Mouse (Mus musculus) urinary bladder, postnatal 10 days (tissue): ENCODE results near the gene Rere.

ENCODE experiments used
- DNase-seq: peaks from one replicate; pipeline ENCODE4 v3.0.0; 2022; ENCODE audit warnings: low spot score

Rere gene

GRCm38 (mm10) chr4:150661886-150662285 lies 380.4 kb downstream of the Rere start:
- DNase-seq: no peak

- DNase-seq: no peak
Observed at GRCm38 (mm10) chr4:150663192-150663591, 381.7 kb downstream of the Rere start.

DNA sequence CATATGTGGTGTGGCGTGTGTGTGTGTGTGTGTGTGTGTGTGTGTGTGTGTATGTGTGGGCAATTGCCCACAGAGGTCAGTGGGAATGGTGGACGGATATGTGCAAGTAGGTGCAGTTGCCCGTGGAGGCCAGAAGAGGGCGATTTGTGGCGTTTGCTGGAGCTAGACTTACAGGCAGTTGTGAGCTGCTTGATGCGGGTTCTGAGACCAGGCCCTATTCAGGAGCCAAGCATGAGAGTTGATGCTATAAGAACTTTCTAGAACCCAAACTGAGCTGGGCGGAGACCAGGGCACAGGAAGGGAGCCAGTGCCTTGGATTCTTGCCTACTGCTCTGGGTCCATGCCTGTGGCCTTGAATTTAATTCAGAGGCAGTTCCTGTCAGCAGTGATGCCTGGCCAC lies 383.3 kb downstream of the Rere start:
- no peak for DNase-seq

- no peak for DNase-seq
Observed at GRCm38 (mm10) chr4:150665806-150666205, 384.4 kb downstream of the Rere start.
